Mouse (Mus musculus) thymus, adult 2 months (tissue): ENCODE data around the gene Asxl1.

Experiments used
- CTCF ChIP-seq: fragments of 200-500 bp; IDR thresholded peaks from 2 replicates; pipeline ENCODE4 v1.5.1; 2012; ENCODE audit warnings: mild to moderate bottlenecking, control low read depth, low read length, moderate library complexity, borderline replicate concordance; ENCODE audit not compliant: control insufficient read depth, poor library complexity, insufficient read depth; ENCODE audit errors: extremely low read depth
- POLR2A ChIP-seq: fragments of 200-500 bp; IDR thresholded peaks from 2 replicates; pipeline ENCODE4 v1.6.1; 2012; ENCODE audit warnings: mild to moderate bottlenecking, low read length, control low read depth, moderate library complexity; ENCODE audit not compliant: control insufficient read depth, poor library complexity, insufficient read depth; ENCODE audit errors: extremely low read depth

DNA sequence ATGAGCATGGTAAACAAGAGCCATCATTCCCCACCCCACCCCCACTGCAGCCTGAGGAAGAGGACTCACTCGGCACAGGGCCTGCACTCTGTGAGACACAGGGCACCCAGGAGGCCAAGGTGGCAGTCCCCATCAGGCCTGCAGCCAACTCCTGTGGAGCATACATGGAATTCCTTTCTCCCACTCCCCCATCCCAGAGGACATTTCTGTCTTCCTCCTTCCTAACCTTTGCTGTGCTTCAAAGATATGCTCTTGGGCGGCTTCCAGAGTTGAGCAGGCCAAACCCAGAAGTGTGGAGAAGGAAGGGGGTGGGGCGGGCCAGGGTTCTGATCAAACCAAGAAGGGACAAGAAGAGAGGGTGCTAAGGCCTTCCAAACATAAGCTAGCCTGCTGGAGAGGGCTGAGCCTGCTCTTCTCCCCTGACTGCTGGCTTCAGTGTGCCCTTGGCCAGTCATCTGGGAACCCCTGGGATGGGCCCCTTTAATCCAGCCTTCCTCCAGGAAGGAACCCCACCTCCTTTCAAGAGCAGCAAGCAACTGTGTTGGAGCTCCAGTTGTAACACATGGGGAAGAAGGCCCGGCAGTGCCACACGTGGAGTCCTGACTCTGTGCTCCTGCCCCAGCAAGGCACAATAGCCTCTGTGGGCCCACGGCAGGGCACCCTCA is 91.1 kb downstream of the Asxl1 start:
- TF ChIP-seq POLR2A: no peak
- no peak for TF ChIP-seq CTCF
